Mouse (Mus musculus) splenic B cell, adult 2 months (primary cell): ENCODE results near the gene Coq6.

Experiments
- DNase-seq: peaks from one replicate; pipeline ENCODE4 v3.0.0-alpha.2; 2011; ENCODE audit warnings: low read depth, low spot score
- H3K27me3 ChIP-seq: 2 replicates; pipeline ENCODE4 v1.6.1; 2012; ENCODE audit warnings: mild to moderate bottlenecking, low read length, moderate library complexity, mixed read lengths; ENCODE audit not compliant: control insufficient read depth, poor library complexity, insufficient read depth, severe bottlenecking
- H3K36me3 ChIP-seq: 2 replicates; pipeline ENCODE4 v1.6.1; 2012; ENCODE audit warnings: mild to moderate bottlenecking, low read length, moderate library complexity, mixed read lengths; ENCODE audit not compliant: control insufficient read depth, poor library complexity, insufficient read depth, severe bottlenecking

Coq6 gene

GRCm38 (mm10) chr12:84384644-84385081 is 23.2 kb downstream of the Coq6 start:
- no peaks in the 10 kb centered on the region for H3K27me3 ChIP-seq
- no peak for DNase-seq
- H3K36me3 ChIP-seq, result peaks cover 5% of the 10 kb centered on the region

GRCm38 (mm10) chr12:84385408-84385807 is 24.0 kb downstream of the Coq6 start:
- no peak for DNase-seq
- H3K36me3 ChIP-seq, result peaks cover 5% of the 10 kb centered on the region
- H3K27me3 ChIP-seq, result no peaks in the 10 kb centered on the region

- peak; percentile 61 for DNase-seq
- Histone ChIP-seq H3K36me3 (peaks cover 7% of the 10 kb centered on the region), H3K27me3 (no peaks in the 10 kb centered on the region)
These were observed 26.6 kb downstream of the Coq6 start for GRCm38 (mm10) chr12:84388097-84388496.

GRCm38 (mm10) chr12:84388774-84389400 is 27.4 kb downstream of the Coq6 start:
- peaks cover 7% of the 10 kb centered on the region for H3K36me3 ChIP-seq
- no peaks in the 10 kb centered on the region for H3K27me3 ChIP-seq
- peak; percentile 76 for DNase-seq

- Histone ChIP-seq H3K36me3 (peaks cover 6% of the 10 kb centered on the region), H3K27me3 (no peaks in the 10 kb centered on the region)
- no peak for DNase-seq
These were observed 28.9 kb downstream of the Coq6 start for GRCm38 (mm10) chr12:84390336-84390735.

- Histone ChIP-seq H3K36me3 (peaks cover 2% of the 10 kb centered on the region), H3K27me3 (no peaks in the 10 kb centered on the region)
- no peak for DNase-seq
These were observed 31.2 kb downstream of the Coq6 start for GRCm38 (mm10) chr12:84392681-84393080.

- DNase-seq, result no peak
- Histone ChIP-seq H3K27me3 (no peaks in the 10 kb centered on the region), H3K36me3 (peaks cover 2% of the 10 kb centered on the region)
These were observed 32.4 kb downstream of the Coq6 start for GRCm38 (mm10) chr12:84393847-84394246.

- Histone ChIP-seq H3K27me3 (no peaks in the 10 kb centered on the region), H3K36me3 (peaks cover 3% of the 10 kb centered on the region)
- DNase-seq, result no peak
These were observed 35.7 kb downstream of the Coq6 start for GRCm38 (mm10) chr12:84396947-84397679.

- Histone ChIP-seq H3K27me3 (no peaks in the 10 kb centered on the region), H3K36me3 (peaks cover 3% of the 10 kb centered on the region)
- DNase-seq, result no peak
These were observed 36.2 kb downstream of the Coq6 start for GRCm38 (mm10) chr12:84397685-84398084.

- DNase-seq, result no peak
- peaks cover 7% of the 10 kb centered on the region for H3K36me3 ChIP-seq
These were observed 37.2 kb downstream of the Coq6 start for GRCm38 (mm10) chr12:84398629-84399028.

GRCm38 (mm10) chr12:84399135-84399534 is 37.7 kb downstream of the Coq6 start:
- Histone ChIP-seq H3K36me3 (peaks cover 7% of the 10 kb centered on the region), H3K27me3 (no peaks in the 10 kb centered on the region)
- DNase-seq, result no peak

More at GRCm38 (mm10) chr12:84398629-84399028, 37.2 kb downstream of the Coq6 start:
- H3K27me3 ChIP-seq, result no peaks in the 10 kb centered on the region

GRCm38 (mm10) chr12:84399663-84400062 is 38.2 kb downstream of the Coq6 start:
- no peaks in the 10 kb centered on the region for H3K27me3 ChIP-seq
- DNase-seq, result no peak
- peaks cover 7% of the 10 kb centered on the region for H3K36me3 ChIP-seq

GRCm38 (mm10) chr12:84400068-84400467 is 38.6 kb downstream of the Coq6 start:
- no peak for DNase-seq
- peaks cover 7% of the 10 kb centered on the region for H3K36me3 ChIP-seq

GRCm38 (mm10) chr12:84400653-84401052 is 39.2 kb downstream of the Coq6 start:
- H3K27me3 ChIP-seq, result no peaks in the 10 kb centered on the region
- peaks cover 7% of the 10 kb centered on the region for H3K36me3 ChIP-seq
- no peak for DNase-seq

More at GRCm38 (mm10) chr12:84400068-84400467, 38.6 kb downstream of the Coq6 start:
- H3K27me3 ChIP-seq, result no peaks in the 10 kb centered on the region

- Histone ChIP-seq H3K36me3 (peaks cover 7% of the 10 kb centered on the region), H3K27me3 (no peaks in the 10 kb centered on the region)
- DNase-seq, result no peak
These were observed 41.5 kb downstream of the Coq6 start for GRCm38 (mm10) chr12:84402923-84403322.
